Comparison of ENCODE assay signal across 8 mouse cellular contexts in the genomic region with DNA sequence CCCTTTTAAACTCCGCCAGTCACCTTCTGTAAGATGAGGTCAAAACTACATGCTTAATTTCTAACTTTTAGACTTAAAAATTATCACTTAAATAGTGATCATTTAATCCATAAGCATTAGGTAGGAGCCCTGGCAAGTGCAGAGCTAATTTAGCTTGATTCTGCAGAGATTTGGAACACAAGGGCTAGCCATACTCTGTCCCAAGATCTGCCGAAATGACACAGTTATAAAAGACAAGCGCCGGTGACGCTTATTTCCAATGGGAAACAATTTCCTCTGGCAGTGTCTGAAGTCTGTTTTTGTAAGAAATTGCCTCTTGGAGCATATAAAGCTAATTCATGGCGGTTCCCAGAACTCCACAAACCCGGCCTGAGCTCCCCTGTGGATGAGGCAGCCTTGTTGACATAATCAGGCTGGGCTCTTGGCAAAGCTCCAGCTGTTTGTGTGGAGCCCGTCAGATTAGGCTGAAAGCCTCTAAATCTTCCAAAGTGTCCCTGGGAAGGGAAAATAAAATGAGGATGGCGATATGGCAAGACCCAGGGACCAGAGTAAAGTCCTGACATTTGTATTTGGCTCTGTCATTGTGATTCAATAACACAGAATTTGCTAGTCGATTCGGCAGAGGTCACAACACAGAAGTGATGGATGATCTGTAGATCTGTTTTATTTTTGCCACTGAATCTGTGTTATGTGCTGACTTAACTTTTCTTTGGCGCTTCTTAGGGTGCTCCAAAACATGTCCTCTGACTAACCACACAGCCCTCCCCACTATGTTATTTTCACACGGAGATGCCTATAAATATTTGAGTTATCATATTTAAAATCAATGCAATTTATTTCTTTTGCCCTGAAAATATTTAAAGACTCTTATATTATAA.
DNase-seq lines count a peak whose midpoint lies in the region; ATAC-seq and TF ChIP-seq lines count a peak whose summit lies in the region.

No protein-coding gene starts in this region.

- no peak overlapping the region for H3K9ac ChIP-seq in liver, adult 2 months (ENCODE audit: low read depth, low read length)
- no peak overlapping the region for H3K9ac ChIP-seq in liver, embryonic 12.5 days
- H3K9ac ChIP-seq in forebrain, embryonic 16.5 days (replicated peaks; ENCODE audit: low read depth, low read length), result no peak overlapping the region
- no peak overlapping the region for H3K9ac ChIP-seq in lung, postnatal 0 days (replicated peaks; ENCODE audit: low read depth)

- H3K9me3 ChIP-seq in liver, embryonic 12.5 days (replicated peaks), result no peaks in the 10 kb centered on the region
- H3K9me3 ChIP-seq in forebrain, embryonic 16.5 days (ENCODE audit: control insufficient read depth, low read length), result no peaks in the 10 kb centered on the region
- H3K9me3 ChIP-seq in lung, postnatal 0 days (ENCODE audit: low read length), result no peaks in the 10 kb centered on the region

- 47% methylated on average over 13 of the region's 13 CpGs for WGBS in liver, adult 2 months
- WGBS in liver, embryonic 12.5 days (ENCODE audit: insufficient replicate concordance), result 52% methylated on average over 13 of the region's 13 CpGs
- WGBS in forebrain, embryonic 16.5 days, result 13% methylated on average over 13 of the region's 13 CpGs
- 28% methylated on average over 13 of the region's 13 CpGs for WGBS in lung, postnatal 0 days

- no peaks in the 10 kb centered on the region for H3K36me3 ChIP-seq in liver, adult 2 months (ENCODE audit: control insufficient read depth, insufficient read depth, low read length)
- no peaks in the 10 kb centered on the region for H3K36me3 ChIP-seq in liver, embryonic 12.5 days
- H3K36me3 ChIP-seq in forebrain, embryonic 16.5 days (ENCODE audit: control insufficient read depth, insufficient read depth), result no peaks in the 10 kb centered on the region
- H3K36me3 ChIP-seq in lung, postnatal 0 days (ENCODE audit: insufficient read depth, low read length), result no peaks in the 10 kb centered on the region

- intact Hi-C loops in heart, postnatal 36 days (cut with DNase I), result no loop called here

- no peak overlapping the region for H3K4me3 ChIP-seq in liver, adult 2 months (ENCODE audit: insufficient read depth, low read depth, low read length)
- no peak overlapping the region for H3K4me3 ChIP-seq in liver, embryonic 12.5 days
- H3K4me3 ChIP-seq in forebrain, embryonic 16.5 days (replicated peaks; ENCODE audit: low read length), result no peak overlapping the region
- no peak overlapping the region for H3K4me3 ChIP-seq in lung, postnatal 0 days (ENCODE audit: low read depth, low read length)

- no peak for ATAC-seq in liver, embryonic 12.5 days
- ATAC-seq in forebrain, embryonic 16.5 days, result peak; percentile 89
- peak; percentile 35; the same call in 1 of the 2 replicates for ATAC-seq in lung, postnatal 0 days
- no peak for ATAC-seq in erythroid progenitor cell, adult 5-6 weeks (replicated peaks; ENCODE audit: low FRiP score, poor library complexity, severe bottlenecking)

- no peak overlapping the region for H3K27ac ChIP-seq in liver, adult 2 months (replicated peaks; ENCODE audit: insufficient read depth, low read depth, low read length)
- H3K27ac ChIP-seq in liver, embryonic 12.5 days, result no peak overlapping the region
- no peak overlapping the region for H3K27ac ChIP-seq in forebrain, embryonic 16.5 days (ENCODE audit: low read length)
- H3K27ac ChIP-seq in lung, postnatal 0 days (ENCODE audit: low read length), result no peak overlapping the region

- TF ChIP-seq CTCF in liver, adult 2 months (IDR thresholded peaks at IDR 0.05; ENCODE audit: low read depth, low read length), result no peak
- TF ChIP-seq CTCF in lung, postnatal 0 days (IDR thresholded peaks at IDR 0.05), result no peak

- no peaks in the 10 kb centered on the region for H3K4me1 ChIP-seq in liver, adult 2 months (ENCODE audit: control insufficient read depth, insufficient read depth, low read length)
- no peaks in the 10 kb centered on the region for H3K4me1 ChIP-seq in liver, embryonic 12.5 days
- peaks cover 9% of the 10 kb centered on the region for H3K4me1 ChIP-seq in forebrain, embryonic 16.5 days (replicated peaks; ENCODE audit: control insufficient read depth, insufficient read depth, low read length)
- H3K4me1 ChIP-seq in lung, postnatal 0 days (ENCODE audit: insufficient read depth, low read depth, low read length), result no peaks in the 10 kb centered on the region

- H3K79me2 ChIP-seq in liver, adult 2 months (ENCODE audit: control insufficient read depth, insufficient read depth, low read length), result no peaks in the 10 kb centered on the region

- peak; percentile 8 for DNase-seq in liver, adult 2 months (ENCODE audit: extremely low read depth, low read depth, low spot score)
- peak; percentile 67 to 69 for DNase-seq in heart, postnatal 36 days
- DNase-seq in layer of hippocampus, adult 18-20 months (ENCODE audit: low spot score in 2 of 2), result peak; percentile 40 to 77
- peak; percentile 40 for DNase-seq in lung, postnatal 0 days (ENCODE audit: low spot score)
- peak; percentile 60 for DNase-seq in retina, postnatal 7 days (ENCODE audit: low read depth, low spot score)

- no peak overlapping the region for H3K4me2 ChIP-seq in liver, embryonic 12.5 days
- peak overlapping the region; percentile 36 for H3K4me2 ChIP-seq in forebrain, embryonic 16.5 days (ENCODE audit: low read length)
- H3K4me2 ChIP-seq in lung, postnatal 0 days (replicated peaks; ENCODE audit: low read depth, low read length), result peak overlapping the region; percentile 35; the same call in 1 of the 2 replicates

- no peaks in the 10 kb centered on the region for H3K27me3 ChIP-seq in liver, adult 2 months (ENCODE audit: control insufficient read depth, insufficient read depth, low read length)
- H3K27me3 ChIP-seq in liver, embryonic 12.5 days (replicated peaks), result no peaks in the 10 kb centered on the region
- no peaks in the 10 kb centered on the region for H3K27me3 ChIP-seq in forebrain, embryonic 16.5 days (replicated peaks; ENCODE audit: control insufficient read depth, insufficient read depth, low read length)
- no peaks in the 10 kb centered on the region for H3K27me3 ChIP-seq in lung, postnatal 0 days (replicated peaks; ENCODE audit: insufficient read depth, low read length)

- no peak for TF ChIP-seq POLR2A in liver, adult 2 months (IDR thresholded peaks at IDR 0.05; ENCODE audit: extremely low read depth, insufficient read depth, low read length)

- TF ChIP-seq EP300 in lung, postnatal 0 days (IDR thresholded peaks at IDR 0.05), result no peak

Comparison
In these comparisons a context has a peak if more than half of its experiments do, and no peak if none do; other contexts are left out.
1. DNase-seq: peak in every context shown above with its lines; median percentile 68 in heart, postnatal 36 days; 60 in retina, postnatal 7 days; 58 in layer of hippocampus, adult 18-20 months; 40 in lung, postnatal 0 days; 8 in liver, adult 2 months.
2. ATAC-seq: peak in forebrain, embryonic 16.5 days (single experiment) and lung, postnatal 0 days (single experiment); none in liver, embryonic 12.5 days (single experiment) and erythroid progenitor cell, adult 5-6 weeks (single experiment).